Mouse (Mus musculus) liver, embryonic 14.5 days (tissue): Measurements from ENCODE around the gene Fundc1.

Experiments
- CTCF ChIP-seq: IDR thresholded peaks from 2 replicates; pipeline ENCODE4 v1.5.1; 2016; ENCODE audit warnings: antibody characterized with exemption, low read depth, control low read depth
- EP300 ChIP-seq: IDR thresholded peaks from 2 replicates; pipeline ENCODE4 v1.6.1; 2016; ENCODE audit warnings: antibody characterized with exemption, low read depth

GRCm38 (mm10) chrX:17514012-17514411 lies 58.1 kb downstream of the Fundc1 start:
- no peak for TF ChIP-seq CTCF
- TF ChIP-seq EP300 = no peak
